ENCODE assay signal across 8 mouse cellular contexts in genomic region chr19:30215736-30216135, GRCm38 (mm10). TPM values are rescaled to one million over a fixed set of nuclear protein-coding genes. Genes with fewer than 3 reads are reported as not detected.
"Had no signal": no experiment of that assay in that cellular context is flagged by ENCODE, and none has a peak within 500 bp of the region (broad histone marks: within the 10 kb centered on the region; RNA-seq: fewer than 3 reads in every experiment).

No protein-coding gene starts in this region.

RNA-seq across cellular contexts. Expression of gene Mbl2, which starts 17.0 kb away (rescaled TPM):
- polyA plus RNA-seq: neural tube, embryonic 12.5 days; neural tube, embryonic 13.5 days; neural tube, embryonic 14.5 days; neural tube, embryonic 15.5 days; spleen, adult 2 months; stomach, embryonic 14.5 days; stomach, embryonic 15.5 days; stomach, embryonic 16.5 days had no signal

RNA-seq across cellular contexts. Expression of gene Gldc, which starts 40.5 kb away (rescaled TPM):
- polyA plus RNA-seq: spleen, adult 2 months had no signal
